Mouse (Mus musculus) CD4-positive, CD25-positive, alpha-beta regulatory T cell, adult 2 months (primary cell): ENCODE measurements at regions not wholly inside any gene's neighbourhood (a gene's known extent, or its start where the extent isn't known, plus 50 kb on each side); places are given as distances from the start of the nearest gene placed in this dataset.
A peak's percentile ranks its signal among the peaks of the same experiment; 100 is the strongest.
"Not testable (repeated sequence)": the region's sequence is repeated elsewhere in the genome, so short reads cannot be mapped to it uniquely, and the experiment has no call there.

Source experiments
- DNase-seq: peaks from one replicate; pipeline ENCODE4 v3.0.0-alpha.2; 2012; ENCODE audit warnings: low read depth, low spot score

DNA sequence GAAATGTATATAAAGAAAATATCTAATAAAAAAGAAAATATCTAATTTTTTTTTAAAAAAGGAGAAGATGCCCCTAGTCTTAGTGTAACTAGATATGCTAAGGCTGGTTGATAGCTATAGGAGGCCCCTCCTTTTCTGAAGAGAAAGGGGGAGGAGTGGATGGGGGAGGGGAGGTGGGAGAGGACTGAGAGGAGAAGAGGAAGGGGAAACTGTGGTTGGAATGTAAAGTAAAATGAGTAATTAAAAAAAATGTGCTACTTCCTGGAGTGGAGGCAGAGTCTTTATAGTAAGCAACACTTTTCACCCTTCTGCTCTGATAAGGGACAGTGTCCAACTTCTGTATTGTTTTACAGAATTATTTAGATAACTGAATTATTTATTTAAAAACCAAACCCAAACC, 513.6 kb upstream of the Fam160b2 start:
- peak; percentile 8 for DNase-seq

DNA sequence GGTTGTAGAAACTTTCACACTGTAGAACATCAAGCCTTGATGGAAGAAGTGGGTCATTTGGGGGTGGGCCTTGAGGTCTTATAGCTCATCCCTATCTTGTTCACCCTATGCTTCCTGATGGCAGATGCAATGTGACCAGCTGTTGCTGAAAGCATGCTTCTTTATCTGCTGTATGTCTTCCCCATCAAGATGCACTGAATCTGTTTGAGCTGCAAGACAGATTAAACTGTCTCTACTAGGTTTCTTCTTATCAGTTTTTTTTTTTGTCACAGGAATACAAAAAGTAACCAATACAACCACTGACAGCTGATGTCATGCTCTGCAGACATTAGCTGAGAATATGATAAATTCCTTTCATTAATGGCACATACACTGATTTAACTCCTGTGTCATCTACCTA, 505.0 kb upstream of the Fam160b2 start:
- no peak for DNase-seq

DNA sequence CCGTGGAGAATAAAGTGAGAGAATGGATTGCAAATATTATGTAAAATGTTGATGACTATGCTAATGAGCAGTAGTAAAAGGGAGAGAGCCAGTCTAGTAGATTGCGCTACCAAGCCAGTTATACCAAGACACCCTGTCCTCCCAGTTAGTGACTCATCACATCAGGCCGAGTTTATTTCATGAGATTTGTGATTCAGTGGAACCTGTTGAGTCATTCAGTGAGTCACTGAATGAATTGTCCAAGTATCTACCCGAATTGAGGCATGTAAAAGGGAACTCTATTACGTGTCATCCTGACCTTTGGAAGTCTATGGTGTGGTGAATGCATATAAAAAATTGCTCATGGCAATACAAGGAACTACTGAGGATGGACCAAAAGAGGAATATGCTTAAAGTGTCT, 504.3 kb upstream of the Fam160b2 start:
- no peak for DNase-seq

DNA sequence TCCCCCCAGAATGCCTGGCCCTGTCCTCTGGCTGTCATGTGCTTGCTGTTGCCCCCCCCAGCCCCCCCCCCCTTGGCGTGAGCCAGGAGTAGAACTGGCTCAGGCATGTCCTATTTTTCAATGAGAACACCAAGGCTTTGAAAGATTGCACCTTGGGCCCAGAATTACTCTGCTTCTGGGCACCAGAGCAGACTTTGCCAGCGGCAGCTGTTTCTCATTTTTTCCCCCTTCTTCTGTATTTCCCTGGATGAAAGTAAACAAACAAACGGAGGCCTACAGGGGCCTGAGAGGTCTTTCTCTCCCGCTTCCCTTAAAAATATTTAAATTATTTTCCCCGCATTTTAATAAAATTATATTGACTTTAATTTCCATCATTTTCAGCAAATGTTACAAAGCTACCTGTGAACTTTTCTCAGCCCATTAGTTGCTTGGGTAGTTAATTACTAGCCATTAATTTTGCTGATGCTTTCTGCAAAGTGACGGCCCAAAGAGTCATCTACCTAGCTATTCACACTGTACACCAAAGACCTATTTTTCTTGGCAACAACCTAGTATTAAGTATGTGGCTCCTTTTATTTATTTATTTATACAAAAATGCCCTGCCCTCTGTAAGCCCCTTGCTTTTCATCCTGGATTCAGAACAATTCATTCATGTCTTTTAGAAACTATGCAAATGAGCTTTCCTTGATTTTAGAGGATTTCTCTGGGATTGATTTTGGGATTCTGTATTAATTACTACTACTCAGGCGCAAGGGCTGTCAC, 496.2 kb upstream of the Fam160b2 start:
- no peak for DNase-seq

DNA sequence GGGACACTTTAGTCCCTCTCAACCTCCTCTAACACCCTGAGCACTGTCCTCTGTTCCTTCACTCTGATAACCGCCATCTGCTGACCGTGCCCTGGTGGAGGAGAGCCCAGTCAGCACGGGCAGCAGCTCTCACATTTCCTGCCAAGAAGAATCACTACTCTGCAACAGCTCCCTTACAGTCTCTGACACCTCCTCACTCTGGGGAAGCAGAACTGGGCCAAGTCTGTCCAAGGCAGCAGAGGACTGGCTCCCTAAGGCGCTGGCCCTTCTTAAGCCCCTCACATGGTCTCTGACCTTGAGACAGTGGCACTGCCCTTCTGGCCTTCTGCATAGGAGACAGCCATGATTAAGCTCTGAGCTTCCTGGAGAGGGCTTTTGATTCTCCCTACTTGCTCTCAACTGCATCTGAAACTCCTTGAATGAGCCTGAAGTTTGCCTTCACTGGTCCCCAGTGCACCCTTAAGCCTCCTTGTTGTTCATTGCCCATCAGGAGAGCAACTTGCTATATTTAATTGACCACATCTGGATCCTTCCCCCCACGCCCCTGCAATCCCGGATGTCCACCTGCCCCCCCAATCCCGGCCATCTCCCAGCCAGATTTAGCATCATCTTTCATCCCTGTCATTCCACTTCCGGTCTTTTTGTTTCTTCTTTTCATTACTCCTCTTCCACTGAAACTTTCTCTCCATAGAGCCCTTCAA, 493.1 kb upstream of the Fam160b2 start:
- DNase-seq: no peak

DNA sequence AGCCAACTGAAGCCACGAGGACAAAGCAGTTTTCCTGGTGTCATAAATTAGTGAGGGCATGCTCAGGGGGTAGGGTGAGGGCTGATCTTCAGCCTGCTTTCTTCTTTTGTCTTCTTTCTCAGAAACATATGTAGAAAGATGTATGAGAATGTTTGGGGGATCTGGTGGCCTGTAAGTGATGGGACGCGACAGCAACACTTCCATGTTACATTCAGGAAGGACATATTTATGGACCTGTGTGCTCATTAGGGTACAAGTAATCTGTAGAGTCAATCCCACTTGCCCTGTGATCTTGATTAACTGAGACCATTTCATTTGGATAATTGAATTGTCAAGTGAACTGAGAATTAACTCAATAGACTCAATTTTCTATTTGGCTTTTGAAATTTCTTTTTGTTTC, 486.1 kb upstream of the Fam160b2 start:
- no peak for DNase-seq

DNA sequence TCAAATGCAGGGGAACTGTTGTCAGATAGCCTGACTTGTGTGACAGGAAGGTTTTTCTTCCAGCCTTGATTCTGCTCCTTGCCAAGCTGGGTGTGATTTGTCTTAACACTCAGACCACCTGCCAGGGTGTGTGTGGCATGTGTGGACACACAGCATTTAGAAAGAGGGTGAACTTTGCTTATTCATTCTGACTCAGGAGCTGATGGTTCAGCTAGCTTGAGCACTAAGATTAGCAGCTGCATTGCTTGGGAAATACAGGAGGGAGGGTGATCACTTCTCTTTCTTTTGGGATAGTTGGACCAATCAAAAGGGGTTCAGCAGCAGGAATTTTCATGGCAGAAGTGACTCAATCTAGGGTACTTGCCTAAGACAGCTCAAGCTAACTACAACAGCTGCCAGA, 482.7 kb upstream of the Fam160b2 start:
- no peak for DNase-seq

DNA sequence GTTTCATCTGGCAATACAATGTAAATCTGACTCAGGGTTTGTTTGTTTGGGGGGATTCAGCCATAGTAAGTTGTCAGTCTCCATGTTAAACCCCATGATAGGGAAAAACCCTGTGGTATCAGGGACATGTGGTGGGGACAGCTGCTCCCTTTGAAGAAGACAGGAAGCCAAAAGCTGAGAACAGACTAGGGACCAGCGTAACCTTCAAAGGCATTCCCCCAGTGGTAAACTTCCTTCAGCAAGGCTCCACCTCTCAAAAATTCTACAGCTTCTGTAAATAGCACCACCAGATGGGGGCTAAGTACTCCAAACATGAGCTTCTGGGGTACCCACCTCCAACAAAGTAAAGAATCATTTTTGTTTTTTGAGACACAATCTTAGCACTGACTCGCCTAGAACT, 476.0 kb upstream of the Fam160b2 start:
- peak; percentile 26 for DNase-seq

DNA sequence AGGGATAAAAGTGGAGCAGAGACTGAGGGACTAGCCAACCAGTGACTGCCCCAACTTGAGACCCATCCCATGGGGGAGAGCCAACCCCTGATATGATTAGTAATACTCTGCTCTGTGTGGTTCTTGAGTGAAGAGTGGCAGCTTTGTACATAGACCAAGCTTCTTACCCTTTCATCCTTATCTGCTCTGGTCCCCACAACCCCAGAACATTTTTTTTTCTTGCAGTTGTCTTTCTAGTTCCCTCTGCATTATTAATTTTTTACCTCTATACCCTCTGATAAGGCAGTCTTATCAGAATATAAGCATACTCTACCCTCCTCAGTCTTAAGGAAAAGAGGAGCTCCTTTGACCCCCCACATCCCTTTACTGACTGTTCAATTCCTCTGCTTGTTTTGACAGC, 474.4 kb upstream of the Fam160b2 start:
- no peak for DNase-seq

DNA sequence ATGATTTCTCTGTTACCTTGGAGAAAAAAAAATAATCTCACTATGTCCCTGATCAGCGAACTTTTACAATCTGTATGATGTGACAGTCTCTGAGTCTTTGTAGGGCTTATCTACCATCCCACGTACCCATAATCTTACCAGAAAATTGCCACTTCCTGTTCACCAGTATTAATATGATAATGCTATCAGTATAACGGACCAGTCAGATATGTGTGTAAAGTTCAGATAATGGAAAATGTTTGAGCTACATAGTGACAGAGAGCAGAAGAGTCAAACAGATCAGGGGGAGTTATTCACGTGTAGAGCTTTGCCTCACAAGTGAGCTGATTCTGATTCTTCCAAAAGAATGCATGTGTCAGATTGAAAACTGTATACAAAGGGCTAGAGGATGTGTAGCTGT, 466.0 kb upstream of the Fam160b2 start:
- DNase-seq: no peak

DNA sequence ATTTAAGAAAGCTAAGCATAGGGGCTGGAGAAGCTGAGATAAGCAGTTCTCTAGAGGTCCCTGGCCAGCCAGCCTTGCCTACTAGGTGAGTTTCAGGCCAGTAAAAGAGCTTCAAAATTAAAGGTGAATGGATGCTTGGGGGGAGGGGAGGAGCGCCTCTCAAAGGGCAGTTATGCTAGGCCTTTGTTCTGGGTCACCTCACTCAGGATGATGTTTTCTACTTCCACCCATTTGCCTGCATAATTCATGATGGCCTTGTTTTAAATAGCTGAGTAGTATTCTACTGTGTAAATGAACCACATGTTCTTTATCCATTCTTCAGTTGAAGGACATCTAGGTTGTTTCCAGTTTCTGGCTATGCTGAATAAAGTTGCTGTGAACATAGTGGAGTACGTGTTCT, 457.0 kb upstream of the Fam160b2 start:
- DNase-seq: no peak

DNA sequence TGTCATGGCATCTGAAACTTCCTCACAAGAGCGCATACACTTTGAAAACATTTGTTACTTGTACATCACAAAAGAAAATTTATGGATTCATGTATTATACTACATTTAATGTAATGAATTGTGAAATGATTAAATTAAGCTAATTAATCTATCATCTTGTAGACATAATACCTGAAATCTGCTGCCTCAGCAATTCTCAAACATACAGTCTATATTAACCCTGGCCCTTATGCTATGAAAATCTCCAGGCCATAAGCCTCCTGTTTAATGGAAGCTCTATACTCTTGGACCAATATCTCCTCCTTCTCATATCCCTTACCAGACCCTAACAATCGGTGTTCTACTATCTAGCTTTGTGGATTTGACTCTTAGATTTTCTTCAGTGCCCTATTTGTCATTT, 455.8 kb upstream of the Fam160b2 start:
- no peak for DNase-seq

DNA sequence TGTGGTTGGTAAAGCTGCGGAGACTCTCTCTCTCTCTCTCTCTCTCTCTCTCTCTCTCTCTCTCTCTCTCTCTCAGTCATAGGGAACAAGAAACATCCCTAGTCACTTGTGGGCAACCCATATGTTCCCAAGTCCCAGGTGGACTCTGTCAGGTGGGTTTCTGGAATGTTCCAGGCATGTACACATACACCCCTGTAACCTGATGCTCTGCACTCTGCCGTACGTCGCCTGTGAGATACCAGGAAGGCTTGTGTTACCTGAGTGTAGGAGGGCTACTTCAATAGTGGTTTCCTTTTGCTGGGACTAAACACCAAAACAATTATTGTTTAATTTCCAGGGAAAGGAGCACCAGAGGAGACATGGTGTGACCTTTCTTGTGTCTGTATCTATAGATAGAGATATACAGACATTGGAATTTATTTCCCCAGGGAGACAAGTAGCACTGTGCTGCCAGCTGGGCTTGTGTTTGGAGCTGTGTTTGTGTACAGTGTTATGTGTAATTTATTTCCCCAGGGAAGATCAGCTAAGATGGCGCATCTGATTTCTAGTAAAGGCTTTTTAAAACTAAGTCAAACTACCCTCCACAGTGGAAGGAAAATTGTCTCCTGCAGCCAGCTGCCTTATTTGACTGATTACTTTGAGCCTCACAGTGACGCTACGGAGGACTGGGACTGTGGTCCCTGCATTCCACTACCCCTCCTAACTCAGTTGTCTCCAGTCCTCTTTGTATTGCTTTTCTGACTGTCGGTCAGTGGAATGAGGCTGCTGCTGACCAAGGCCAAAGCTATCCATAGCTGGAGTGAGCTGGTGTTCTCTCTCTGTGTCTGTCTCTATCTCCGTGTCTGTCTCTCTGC, 454.4 kb upstream of the Fam160b2 start:
- DNase-seq: no peak

DNA sequence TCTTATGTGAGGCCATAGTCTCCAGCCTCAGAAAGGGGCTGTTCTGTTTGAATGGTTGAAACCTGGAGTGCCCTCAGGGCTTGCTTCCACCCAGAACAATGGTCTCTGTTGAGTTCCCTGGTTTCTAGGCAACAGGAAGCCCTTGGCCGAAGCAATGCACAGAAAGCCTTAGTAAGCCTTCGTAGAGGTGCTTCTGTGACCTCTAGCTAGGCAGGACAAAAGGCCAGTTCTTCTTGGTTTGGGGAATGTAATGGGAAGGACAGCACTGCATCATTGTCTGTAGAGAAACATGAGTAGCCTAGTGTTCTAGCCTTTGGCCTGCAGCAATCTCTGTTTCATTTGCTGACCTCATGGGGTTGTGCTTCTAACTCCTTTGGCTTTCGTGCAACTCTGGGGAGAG, 447.5 kb upstream of the Fam160b2 start:
- no peak for DNase-seq

DNA sequence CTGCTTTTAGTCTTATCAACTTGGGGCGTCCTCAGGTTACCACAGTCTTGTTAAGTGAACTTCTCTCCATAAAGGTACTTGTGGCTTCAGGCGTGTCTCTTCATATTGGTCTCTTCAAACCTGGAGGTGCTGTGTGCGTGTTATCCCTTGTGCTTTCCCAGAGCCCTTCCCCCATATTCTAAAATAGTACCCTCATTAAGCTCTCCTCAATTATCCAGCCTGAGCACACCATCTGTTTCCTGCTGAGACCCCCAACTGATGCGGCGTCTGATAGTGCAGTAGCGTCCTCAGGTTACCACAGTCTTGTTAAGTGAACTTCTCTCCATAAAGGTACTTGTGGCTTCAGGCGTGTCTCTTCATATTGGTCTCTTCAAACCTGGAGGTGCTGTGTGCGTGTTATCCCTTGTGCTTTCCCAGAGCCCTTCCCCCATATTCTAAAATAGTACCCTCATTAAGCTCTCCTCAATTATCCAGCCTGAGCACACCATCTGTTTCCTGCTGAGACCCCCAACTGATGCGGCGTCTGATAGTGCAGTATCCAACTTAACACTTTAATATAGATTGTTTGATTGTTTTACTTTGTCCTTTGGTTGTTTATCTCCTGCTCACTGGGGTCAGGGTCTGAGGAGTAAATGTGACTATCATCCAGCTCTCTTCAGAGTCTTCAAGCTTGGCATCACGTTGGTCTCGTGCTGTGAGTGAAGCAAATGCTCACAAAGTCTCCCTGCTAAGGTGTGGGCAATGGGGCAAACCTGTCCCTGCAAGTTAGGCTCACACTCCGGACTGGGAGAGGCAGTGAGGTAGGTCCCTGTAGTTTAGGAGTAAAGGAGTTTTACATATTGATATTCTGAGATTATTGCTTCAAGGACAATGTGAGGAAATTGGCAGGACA, 444.5 kb upstream of the Fam160b2 start:
- DNase-seq: not testable (repeated sequence)

DNA sequence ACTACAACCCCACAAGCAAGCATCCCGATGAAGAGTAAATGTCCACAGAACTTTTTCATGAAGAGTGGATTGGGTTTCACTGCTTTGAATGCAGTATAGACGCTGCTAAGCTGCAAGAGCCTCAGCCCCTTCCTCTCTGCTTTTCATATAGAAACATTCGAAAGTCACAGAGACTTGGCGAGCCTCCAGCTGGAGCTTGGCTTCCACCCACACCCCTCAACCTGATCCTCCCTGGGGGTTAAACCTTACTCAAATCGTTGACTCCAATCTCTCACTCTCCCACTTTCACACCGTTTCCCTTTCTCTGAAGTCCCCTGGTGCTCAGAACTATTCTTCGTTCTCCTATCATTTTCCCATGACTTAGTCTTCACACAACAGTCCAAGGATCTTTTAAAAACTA, 437.0 kb upstream of the Fam160b2 start:
- no peak for DNase-seq

DNA sequence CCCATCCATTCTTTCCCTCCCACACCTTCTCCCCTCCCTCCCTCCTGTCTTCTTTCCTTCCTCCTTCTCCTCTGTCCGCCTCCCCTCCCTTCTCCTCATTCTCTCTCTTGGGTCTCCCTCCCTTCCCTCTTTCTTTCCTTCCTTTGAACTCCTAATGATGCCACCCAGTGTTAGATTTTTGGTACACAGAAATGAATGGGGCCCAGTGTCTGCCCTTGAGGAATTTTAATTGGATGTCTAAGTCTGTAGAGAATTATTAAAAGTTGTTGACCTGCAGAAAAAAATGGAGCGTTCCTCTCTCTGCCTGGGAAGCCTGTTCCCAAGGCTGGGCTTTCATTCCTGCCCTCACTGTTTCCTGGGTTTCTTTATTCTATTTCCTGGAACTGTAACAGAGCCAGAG, 434.0 kb upstream of the Fam160b2 start:
- no peak for DNase-seq

DNA sequence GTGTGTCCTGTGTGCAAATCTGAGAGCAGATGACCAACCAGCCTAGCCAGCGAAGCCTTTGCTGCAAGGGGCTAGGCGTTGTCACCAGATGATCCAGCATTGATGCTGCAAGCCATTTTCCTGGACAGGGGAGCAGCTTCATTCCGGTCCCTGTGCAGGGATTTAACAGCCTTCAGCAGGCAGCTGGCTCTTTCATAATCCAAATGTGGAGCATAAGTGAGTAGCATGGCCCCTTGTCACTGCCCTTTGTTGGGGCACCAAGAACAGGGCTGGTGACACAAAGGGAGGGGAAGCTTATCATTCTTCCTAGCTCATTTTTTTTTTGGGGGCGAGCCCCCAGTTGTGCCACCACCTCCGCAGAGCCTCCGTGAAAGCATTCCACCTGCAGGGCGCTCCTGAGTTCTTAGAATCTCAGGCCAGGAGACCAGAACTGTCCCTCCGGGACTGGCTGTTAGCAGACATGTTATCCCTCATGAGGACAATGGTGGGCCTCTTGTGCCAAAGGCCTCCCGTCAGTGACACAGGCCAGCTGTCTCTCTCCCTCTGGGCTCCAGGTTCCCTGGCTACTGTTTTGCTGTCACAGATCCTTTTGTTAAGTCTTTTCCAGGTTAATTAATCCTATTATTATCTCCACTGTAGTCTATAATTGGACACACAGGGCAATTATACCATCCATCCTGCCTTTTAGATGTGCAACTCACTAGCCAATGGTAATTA, 430.7 kb upstream of the Fam160b2 start:
- no peak for DNase-seq
